Comparison of ENCODE assay signal across 29 mouse cellular contexts in genomic region chr5:50343681-50344080, GRCm38 (mm10).
"Had no signal": no experiment of that assay in that cellular context is flagged by ENCODE, and none has a peak within 500 bp of the region (broad histone marks: within the 10 kb centered on the region; RNA-seq: fewer than 3 reads in every experiment).

No protein-coding gene starts in this region.

- H3K27me3 ChIP-seq: limb, embryonic 12.5 days; limb, embryonic 13.5 days; limb, embryonic 15.5 days; liver, embryonic 12.5 days; liver, embryonic 13.5 days; liver, embryonic 15.5 days; lung, embryonic 15.5 days; megakaryocyte, embryonic 14.5 days; midbrain, embryonic 12.5 days; midbrain, embryonic 13.5 days; midbrain, embryonic 15.5 days; neural tube, embryonic 12.5 days; neural tube, embryonic 13.5 days had no signal

- H3K27ac ChIP-seq: left cerebral cortex, adult 2 months; limb, embryonic 10.5 days; limb, embryonic 12.5 days; limb, embryonic 13.5 days; limb, embryonic 15.5 days; liver, embryonic 12.5 days; liver, embryonic 13.5 days; liver, embryonic 14.5 days; liver, embryonic 15.5 days; lung, embryonic 15.5 days; macrophage; midbrain, embryonic 10.5 days; midbrain, embryonic 12.5 days; midbrain, embryonic 13.5 days; midbrain, embryonic 15.5 days; neural tube, embryonic 12.5 days; neural tube, embryonic 13.5 days had no signal

- ATAC-seq: liver, embryonic 12.5 days; liver, postnatal 0 days; midbrain, embryonic 13.5 days; midbrain, embryonic 15.5 days; midbrain, embryonic 16.5 days had no signal

- H3K9ac ChIP-seq: limb, embryonic 12.5 days; limb, embryonic 13.5 days; limb, embryonic 15.5 days; liver, embryonic 12.5 days; liver, embryonic 13.5 days; liver, embryonic 14.5 days; liver, embryonic 15.5 days; liver, postnatal 0 days; lung, embryonic 14.5 days; lung, embryonic 15.5 days; midbrain, embryonic 12.5 days; midbrain, embryonic 13.5 days; midbrain, embryonic 15.5 days; neural tube, embryonic 12.5 days; neural tube, embryonic 13.5 days had no signal

- H3K4me2 ChIP-seq: limb, embryonic 12.5 days; limb, embryonic 13.5 days; limb, embryonic 15.5 days; liver, embryonic 11.5 days; liver, embryonic 12.5 days; liver, embryonic 13.5 days; liver, embryonic 15.5 days; lung, embryonic 14.5 days; lung, embryonic 15.5 days; midbrain, embryonic 11.5 days; midbrain, embryonic 12.5 days; midbrain, embryonic 13.5 days; midbrain, embryonic 15.5 days; neural tube, embryonic 12.5 days; neural tube, embryonic 13.5 days had no signal

- DNase-seq: layer of hippocampus, postnatal 36 days; left cerebral cortex, postnatal 4 days; liver; liver, embryonic 13.5 days; liver, postnatal 0 days; lung, adult 18-20 months; lung, embryonic 14.5 days; midbrain, embryonic 14.5 days had no signal

- H3K36me3 ChIP-seq: limb, embryonic 10.5 days; limb, embryonic 12.5 days; limb, embryonic 13.5 days; limb, embryonic 15.5 days; liver, embryonic 12.5 days; liver, embryonic 13.5 days; liver, embryonic 15.5 days; lung, embryonic 15.5 days; midbrain, embryonic 10.5 days; midbrain, embryonic 12.5 days; midbrain, embryonic 13.5 days; midbrain, embryonic 15.5 days; neural tube, embryonic 12.5 days; neural tube, embryonic 13.5 days had no signal

- H3K9me3 ChIP-seq: limb, embryonic 10.5 days; limb, embryonic 12.5 days; limb, embryonic 13.5 days; limb, embryonic 15.5 days; liver, embryonic 12.5 days; liver, embryonic 13.5 days; liver, embryonic 15.5 days; lung, embryonic 15.5 days; megakaryocyte, embryonic 14.5 days; midbrain, embryonic 10.5 days; midbrain, embryonic 12.5 days; midbrain, embryonic 13.5 days; midbrain, embryonic 15.5 days; neural tube, embryonic 12.5 days; neural tube, embryonic 13.5 days had no signal

- H3K4me1 ChIP-seq: limb, embryonic 10.5 days; limb, embryonic 12.5 days; limb, embryonic 13.5 days; limb, embryonic 15.5 days; liver, embryonic 12.5 days; liver, embryonic 13.5 days; liver, embryonic 15.5 days; lung, embryonic 15.5 days; megakaryocyte, embryonic 14.5 days; midbrain, embryonic 10.5 days; midbrain, embryonic 12.5 days; midbrain, embryonic 13.5 days; midbrain, embryonic 15.5 days; neural tube, embryonic 12.5 days; neural tube, embryonic 13.5 days had no signal

- H3K4me3 ChIP-seq: left cerebral cortex, adult 2 months; limb, embryonic 10.5 days; limb, embryonic 12.5 days; limb, embryonic 13.5 days; limb, embryonic 15.5 days; liver, embryonic 12.5 days; liver, embryonic 13.5 days; liver, embryonic 15.5 days; lung, embryonic 15.5 days; megakaryocyte, embryonic 14.5 days; midbrain, embryonic 10.5 days; midbrain, embryonic 12.5 days; midbrain, embryonic 13.5 days; midbrain, embryonic 15.5 days; myocyte; neural tube, embryonic 12.5 days; neural tube, embryonic 13.5 days had no signal
